Mouse (Mus musculus) lung, postnatal 25 days (tissue): ENCODE data around the gene Kctd13.
"Not testable (repeated sequence)": the region's sequence is repeated elsewhere in the genome, so short reads cannot be mapped to it uniquely, and the experiment has no call there.

Experiments
- DNase-seq: peaks from one replicate; pipeline ENCODE4 v3.0.0; 2022; ENCODE audit warnings: low spot score

The Kctd13 gene

GRCm38 (mm10) chr7:126928384-126929037, at the start of gene Kctd13:
Kctd13 (plus strand) TSS chr7:126928879.
- peak; percentile 93 for DNase-seq

GRCm38 (mm10) chr7:126881040-126881439, 47.6 kb upstream of the Kctd13 start:
- DNase-seq = peak; percentile 83

GRCm38 (mm10) chr7:126883731-126884181, 44.9 kb upstream of the Kctd13 start:
- DNase-seq = no peak

DNA sequence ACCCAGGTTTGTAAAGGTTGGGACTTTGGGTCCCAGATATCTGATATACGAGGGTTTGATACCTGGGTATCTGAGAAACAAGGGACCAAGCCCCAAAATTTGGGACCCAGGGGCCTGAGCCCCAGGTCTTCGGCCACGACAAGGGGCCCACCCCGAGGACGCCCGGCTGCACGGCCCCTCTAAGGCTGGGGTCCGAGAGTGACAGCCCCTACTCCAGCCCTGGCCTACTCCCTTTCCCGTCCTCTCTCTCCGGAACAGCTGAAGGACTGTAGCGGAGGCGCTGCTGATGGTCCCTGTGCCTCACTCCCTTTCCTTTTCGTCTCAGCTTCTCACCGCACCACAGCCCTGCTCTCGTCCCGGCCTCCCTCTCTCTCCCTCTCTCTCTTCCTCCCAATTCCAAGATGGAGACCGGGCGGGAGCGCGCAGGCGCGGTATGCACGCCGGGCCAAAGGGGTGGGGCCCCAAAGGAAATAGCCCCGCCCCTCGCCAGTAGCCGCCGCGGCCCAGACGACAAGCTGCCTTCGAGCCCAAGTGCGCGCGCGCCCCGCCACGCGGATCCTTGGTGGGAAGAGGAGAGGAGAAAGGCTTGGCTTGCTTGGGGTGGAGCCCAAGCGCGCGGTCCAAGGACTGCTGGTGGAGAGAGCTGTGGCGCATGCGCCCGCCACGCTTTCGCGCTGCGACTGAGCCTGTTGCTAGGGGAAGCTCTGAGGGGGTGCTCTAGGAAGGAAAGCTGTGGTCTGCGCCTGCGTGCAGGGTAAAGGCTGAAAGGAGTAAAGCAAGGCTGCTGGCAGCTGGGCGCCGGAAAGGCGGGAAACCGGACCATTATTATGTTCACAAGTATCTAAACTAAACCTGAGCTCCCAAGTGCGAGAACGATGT, 44.2 kb upstream of the Kctd13 start, which contains the start of gene Taok2:
TSS of gene Taok2 (minus strand) at position 418 of the 879 bp plus-strand sequence.
- DNase-seq = peak; percentile 98

GRCm38 (mm10) chr7:126887281-126887680, 41.4 kb upstream of the Kctd13 start:
- no peak for DNase-seq

DNA sequence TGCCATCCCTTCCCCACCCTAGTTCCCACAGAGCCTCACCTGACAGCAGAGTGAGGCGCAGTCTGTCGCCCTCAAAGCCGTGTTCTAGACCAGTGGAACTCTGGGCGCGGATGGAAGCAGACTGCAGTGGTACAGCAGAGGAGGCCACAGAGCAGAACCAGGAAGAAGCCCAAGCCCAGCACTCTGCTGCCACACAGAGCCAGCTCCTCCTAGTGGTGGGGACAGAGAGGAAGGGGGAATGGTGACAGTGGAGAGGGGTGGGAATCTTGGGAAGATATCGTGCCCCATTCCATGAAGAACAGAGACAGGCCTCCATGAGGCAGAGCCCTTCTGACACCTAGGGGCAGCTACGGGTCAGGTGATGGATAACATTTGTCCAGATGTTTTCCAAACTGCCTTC, 39.8 kb upstream of the Kctd13 start:
- peak; percentile 46 for DNase-seq

- DNase-seq = no peak
Measured at GRCm38 (mm10) chr7:126896912-126897311, 31.8 kb upstream of the Kctd13 start.

DNA sequence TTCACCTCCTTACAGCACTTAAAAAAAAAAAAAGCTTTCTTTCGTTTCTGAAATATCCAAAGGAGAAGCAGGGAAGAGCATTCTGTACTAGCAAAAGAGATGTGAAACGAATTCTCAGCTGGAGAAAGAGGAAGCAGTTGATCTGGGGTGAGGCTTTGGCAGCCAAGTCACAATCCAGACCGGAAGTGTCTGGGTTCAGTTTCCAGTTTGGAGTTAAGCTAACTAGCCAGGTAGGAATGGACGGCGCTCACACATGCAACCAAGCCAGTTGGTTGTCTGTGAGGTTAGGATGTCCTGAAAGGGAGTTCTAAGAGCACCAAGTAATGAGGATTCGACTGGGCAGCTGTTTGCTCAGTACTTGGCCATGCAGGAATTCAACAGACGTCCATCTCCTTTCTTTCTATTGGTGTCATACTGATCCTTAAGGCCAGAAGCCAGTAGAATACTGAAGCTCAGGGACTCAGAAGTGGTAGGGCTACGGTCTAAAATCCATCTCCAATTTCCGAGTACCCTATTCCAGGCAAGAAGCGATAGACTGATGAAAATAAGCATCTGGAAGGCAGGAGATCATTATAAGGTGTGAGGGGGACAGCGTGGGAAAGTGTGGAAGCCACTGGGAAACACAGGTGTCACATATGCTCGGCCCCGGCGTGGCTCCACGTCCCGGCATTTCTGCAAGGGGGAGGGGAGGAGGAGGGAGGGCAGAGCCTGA, 31.1 kb upstream of the Kctd13 start:
- peak; percentile 59 for DNase-seq

- peak; percentile 96 for DNase-seq
Measured at GRCm38 (mm10) chr7:126898102-126898990, 30.3 kb upstream of the Kctd13 start.

DNA sequence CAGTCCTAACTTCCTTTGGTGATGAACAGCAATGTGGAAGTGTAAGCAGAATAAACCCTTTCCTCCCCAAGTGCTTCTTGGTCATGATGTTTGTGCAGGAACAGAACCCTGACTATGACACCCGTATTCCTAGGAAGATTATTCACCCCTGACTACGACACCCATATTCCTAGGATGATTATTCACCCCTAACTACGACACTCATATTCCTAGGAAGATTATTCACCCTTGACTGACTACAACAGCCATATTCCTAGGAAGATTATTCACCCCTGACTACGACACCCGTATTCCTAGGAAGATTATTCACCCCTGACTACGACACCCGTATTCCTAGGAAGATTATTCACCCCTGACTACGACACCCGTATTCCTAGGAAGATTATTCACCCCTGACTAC, 28.9 kb upstream of the Kctd13 start:
- not testable (repeated sequence) for DNase-seq

DNA sequence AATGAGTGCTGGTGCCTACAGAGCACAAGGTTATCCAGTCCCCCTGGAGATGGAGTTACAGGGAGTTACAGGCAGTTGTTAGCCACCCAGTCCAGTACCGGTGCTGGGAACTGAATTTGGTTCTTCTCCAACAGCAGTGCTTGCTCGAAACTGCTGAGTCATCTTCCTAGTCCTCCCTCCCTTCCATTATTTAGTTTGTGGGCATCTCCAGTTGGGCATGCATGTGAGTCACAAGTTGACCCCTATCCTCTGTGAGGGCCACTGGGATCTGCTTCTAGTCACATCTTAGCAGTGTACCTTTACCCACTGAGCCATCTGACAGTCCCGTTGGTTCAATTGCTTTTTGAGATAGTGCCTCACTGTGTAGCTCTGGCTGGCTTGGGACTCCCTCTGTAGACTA, 23.1 kb upstream of the Kctd13 start:
- no peak for DNase-seq

DNA sequence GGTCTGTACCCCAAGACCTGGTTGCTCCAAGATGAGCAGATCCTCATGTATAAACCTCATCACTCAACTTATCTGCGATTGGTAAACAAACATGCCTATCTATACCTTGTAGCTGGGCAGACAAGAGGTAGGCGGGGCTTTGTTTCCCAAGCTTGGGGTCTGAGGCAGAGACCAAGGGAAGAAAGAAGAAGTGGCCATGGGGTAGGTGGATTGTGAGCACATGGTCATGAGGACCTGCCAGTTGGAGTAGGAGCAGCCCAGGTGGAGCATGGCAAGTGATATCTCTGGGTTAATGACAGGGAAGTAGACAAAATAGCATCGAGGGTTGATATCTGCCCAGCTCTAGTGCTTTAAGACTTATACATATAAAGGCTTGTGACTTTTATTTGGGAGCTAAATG, 13.8 kb upstream of the Kctd13 start:
- DNase-seq = no peak

DNA sequence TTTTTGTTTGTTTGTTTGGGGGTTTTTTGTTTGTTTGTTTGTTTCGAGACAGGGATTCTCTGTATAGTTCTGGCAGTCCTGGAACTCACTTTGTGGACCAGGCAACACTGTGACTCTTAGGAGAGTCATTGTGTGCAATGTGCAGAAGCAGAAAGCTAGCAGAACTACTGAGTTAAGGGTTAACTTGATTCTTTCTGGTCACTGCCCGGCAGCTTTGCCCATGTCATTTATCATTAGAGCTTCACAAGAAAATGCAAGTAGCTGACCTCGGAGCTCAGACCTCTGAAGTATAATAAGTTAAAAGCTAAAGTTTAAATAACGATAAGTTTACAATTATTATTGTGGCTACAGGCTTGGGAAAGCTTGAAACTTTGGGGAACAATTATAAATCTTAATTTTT, 10.3 kb upstream of the Kctd13 start:
- DNase-seq = not testable (repeated sequence)

DNA sequence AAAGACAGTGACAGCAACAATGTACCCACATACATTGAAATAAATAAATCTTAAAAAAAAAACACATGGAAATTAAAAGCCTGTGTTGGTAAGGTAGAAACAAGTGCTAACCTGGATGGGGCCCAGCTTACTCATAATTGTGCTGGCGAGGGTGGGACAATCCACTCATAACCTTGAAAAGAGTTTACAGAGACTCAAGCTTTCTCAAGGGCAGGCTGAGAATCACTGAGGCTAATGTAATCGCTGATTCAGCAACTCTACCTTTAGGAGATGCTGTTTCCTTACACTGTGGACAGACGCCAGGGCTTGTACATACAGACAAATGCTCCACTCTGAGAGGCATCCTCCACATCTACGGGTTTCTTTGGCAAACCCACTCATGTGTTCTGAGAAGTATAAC, 8.7 kb upstream of the Kctd13 start:
- DNase-seq = no peak

DNA sequence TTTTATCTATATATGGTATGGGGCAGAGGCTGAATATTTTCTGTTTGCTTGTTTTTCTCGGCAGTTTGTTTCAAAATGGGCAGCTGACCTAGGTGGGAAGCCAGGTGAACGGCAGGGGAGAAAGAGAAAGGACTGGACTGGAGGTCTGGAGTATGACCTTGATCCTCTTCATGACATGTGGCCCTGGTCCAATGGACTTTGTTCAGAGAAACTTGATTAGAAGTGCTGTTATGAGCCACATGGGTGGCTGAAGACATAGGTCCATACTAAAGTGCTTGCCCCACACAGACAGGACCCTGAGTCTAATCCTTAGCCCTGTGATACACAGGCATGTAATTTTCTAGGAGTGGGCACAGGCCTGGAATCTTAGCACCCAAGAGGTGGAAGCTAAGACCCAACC, 7.1 kb upstream of the Kctd13 start:
- no peak for DNase-seq

DNA sequence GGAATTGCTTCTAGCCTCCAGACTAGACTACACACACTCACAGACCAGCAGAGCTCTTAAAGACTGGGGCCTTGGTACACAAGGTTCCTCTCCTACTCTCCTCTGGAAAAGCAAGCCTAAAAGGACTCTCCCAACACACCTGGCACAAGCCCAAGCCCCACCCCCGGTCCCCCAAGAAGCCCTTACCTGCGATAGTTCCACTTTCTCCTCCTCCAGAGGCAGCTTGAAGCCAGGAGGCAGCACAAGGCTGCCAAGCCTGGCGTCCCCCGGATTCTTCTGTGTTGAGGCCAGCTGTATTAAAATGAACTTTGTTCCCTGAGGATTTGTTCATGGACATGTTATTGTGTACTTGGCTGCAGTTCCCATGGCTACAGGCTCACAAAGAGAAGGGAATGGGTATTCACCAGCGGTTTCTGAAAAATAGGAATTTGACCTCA, 6.0 kb upstream of the Kctd13 start, which contains the start of gene Tmem219:
TSS of gene Tmem219 (minus strand) at position 294 of the 437 bp plus-strand sequence.
- peak; percentile 77 for DNase-seq

DNA sequence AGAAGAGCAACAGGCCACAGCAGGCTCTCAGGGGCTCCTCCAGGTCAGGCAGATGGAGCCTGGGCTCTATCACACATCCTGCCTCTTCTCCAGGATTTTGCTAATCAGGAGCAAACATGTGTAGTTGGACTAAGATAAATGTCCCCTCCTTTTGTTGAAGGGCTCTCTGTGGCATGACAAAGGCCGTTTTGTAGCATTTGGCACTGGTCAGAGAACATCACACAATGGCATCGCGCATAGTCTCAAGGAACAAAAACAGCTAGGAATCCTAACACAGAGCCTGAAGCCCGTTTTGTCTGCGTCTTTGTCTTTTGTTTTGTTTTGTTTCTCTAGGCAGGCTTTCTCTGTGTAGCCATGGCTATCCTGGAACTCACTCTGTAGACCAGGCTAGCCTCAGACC, 4.7 kb upstream of the Kctd13 start:
- DNase-seq = no peak

DNA sequence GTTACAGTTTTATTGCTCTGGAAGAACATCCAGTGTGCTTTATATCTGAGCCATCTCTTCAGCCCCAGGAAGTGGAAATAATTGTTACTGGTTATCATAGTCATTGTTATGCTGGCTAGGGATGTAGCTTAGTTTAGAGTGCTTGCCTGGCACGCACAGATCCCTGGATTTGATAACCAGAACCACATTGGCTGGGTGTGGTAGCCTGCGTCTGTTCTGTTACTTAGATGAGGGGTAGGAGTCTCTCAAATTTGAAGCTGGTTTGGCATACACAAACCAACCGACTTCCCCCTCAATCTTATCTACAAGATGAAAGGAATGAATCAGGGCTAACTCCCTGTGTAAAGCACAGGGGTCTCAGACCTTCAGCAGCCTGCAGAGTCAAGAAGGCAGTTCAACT, 2.4 kb upstream of the Kctd13 start:
- no peak for DNase-seq

- DNase-seq = no peak
Measured at GRCm38 (mm10) chr7:126929046-126929445, 367 bp downstream of the Kctd13 start.

DNA sequence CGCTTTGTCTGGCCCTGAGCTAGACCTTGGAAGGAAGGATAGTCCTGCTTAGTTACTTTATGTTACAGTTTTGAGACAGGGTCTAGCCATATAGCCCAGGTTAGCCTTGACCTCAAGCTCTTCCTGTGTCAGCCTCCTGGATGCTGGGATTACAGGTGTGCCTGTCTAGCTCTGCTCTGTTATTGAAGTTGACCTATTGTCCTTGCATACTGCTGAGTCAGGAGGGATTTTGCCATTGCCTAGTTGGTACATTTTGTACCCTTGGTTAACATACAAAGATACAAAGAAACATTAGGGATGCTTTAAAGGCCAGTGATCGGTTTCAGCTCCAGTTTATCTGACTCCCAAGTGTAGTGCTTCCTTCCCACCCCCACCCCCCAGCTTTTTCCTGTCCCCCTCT, 4.0 kb downstream of the Kctd13 start:
- no peak for DNase-seq

DNA sequence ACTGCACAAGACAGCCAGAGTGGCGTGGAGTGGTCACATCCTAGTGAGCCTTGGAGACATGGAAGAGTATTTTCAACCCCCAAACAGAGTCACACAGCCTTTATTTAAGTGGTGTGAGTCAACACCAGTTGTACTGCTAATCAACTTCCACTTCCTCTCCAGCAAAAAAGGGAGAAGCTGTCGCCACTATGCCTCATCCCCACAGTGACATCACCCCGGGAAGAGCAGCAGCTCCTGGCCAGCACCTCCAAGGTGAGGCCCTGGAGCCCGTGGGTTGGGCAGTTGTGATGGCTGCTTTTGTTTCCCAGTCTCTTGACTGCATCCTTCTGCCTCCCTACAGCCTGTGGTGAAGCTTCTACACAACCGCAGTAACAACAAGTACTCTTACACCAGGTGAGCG, 12.5 kb downstream of the Kctd13 start:
- no peak for DNase-seq
